Mouse (Mus musculus): Measurements from ENCODE around the gene Dck. TPM values are rescaled to one million over a fixed set of nuclear protein-coding genes. Genes with fewer than 3 reads are reported as not detected.

Gene Dck
- total and polyA plus RNA-seq, 3 experiments = 13.6 to 21.4 TPM; not detected in 1

DNA sequence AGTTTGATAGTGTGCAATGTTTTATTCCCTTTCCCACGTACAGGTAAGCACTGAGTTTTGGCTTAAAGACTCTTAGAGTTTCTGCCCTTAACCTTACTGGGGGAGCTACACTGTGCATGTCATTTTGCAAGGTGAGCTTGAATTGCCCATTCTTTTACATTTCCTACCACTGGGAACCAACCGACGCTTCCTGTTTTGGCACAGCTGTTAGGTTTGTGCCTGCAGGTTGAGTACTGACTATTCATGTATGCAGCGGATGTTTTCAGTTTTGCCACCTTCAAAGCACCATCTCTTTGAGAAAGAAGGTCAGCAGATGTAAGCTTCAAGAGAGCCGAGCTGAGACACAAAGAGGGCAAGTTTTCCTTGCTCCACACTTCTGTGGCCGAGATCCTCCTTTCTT is 1.3 kb downstream of the Dck start:
- 0 out of 2 replicates have a peak, but pooled peaks have one; percentile 27 for TF ChIP-seq ETS1 (IDR thresholded peaks at IDR 0.05; ENCODE audit: low read depth, low read length)
- TF ChIP-seq MYC (IDR thresholded peaks at IDR 0.05; ENCODE audit: low read depth, low read length) = no peak
- TF ChIP-seq CHD2 (IDR thresholded peaks at IDR 0.05; ENCODE audit: low read length) = no peak
- TF ChIP-seq POLR2A (IDR thresholded peaks at IDR 0.05; ENCODE audit: control insufficient read depth in 1 of 2, insufficient read depth in 1 of 2, low read depth in 1 of 2, low read length in 2 of 2, poor library complexity in 1 of 2) = no peak
- TF ChIP-seq NRF1 (IDR thresholded peaks at IDR 0.05; ENCODE audit: insufficient read depth, low read depth, low read length, poor library complexity, severe bottlenecking) = no peak
- TF ChIP-seq TAL1 (IDR thresholded peaks at IDR 0.05; ENCODE audit: low read length) = no peak
- TF ChIP-seq KAT2A (conservative IDR thresholded peaks at IDR 0.05; ENCODE audit: low read depth, low read length) = no peak
- TF ChIP-seq ZC3H11A (IDR thresholded peaks at IDR 0.05; ENCODE audit: low read depth, low read length) = no peak
- 0 out of 2 replicates have a peak, but pooled peaks have one; percentile 25 for TF ChIP-seq SIN3A (IDR thresholded peaks at IDR 0.05; ENCODE audit: low read length)
- no peaks in the 10 kb centered on the region for H3K9me3 ChIP-seq (replicated peaks; ENCODE audit: insufficient read depth, low read length)
- H3K27me3 ChIP-seq (ENCODE audit: control insufficient read depth in 1 of 2, insufficient read depth in 2 of 2, low read length in 2 of 2) = no peaks in the 10 kb centered on the region
- H3K9ac ChIP-seq (ENCODE audit: control insufficient read depth, low read depth, low read length, poor library complexity, severe bottlenecking) = peak overlapping the region; percentile 89
- peak overlapping the region; percentile 81 to 84 for H3K4me3 ChIP-seq (ENCODE audit: control insufficient read depth in 1 of 2, insufficient read depth in 1 of 2, low read depth in 2 of 2, low read length in 2 of 2)
- peaks cover 0 to 32% of the 10 kb centered on the region in 2 experiments; a peak in 3 of 4 replicates for H3K36me3 ChIP-seq (ENCODE audit: control insufficient read depth in 1 of 2, insufficient read depth in 2 of 2, low read length in 2 of 2)
- peak overlapping the region; percentile 86 for H3K27ac ChIP-seq (ENCODE audit: control insufficient read depth, low read depth, low read length)
- peak; percentile 67 for DNase-seq (ENCODE audit: low read depth, low spot score)
- H3K4me1 ChIP-seq (ENCODE audit: control insufficient read depth in 1 of 2, insufficient read depth in 2 of 2, low read length in 2 of 2) = peaks cover 9 to 20% of the 10 kb centered on the region in 2 experiments
- H3K79me2 ChIP-seq (ENCODE audit: control insufficient read depth, insufficient read depth, low read length, poor library complexity) = peaks cover 24% of the 10 kb centered on the region

- H3K36me3 ChIP-seq (ENCODE audit: control insufficient read depth in 1 of 2, insufficient read depth in 2 of 2, low read length in 2 of 2) = peaks cover 0 to 32% of the 10 kb centered on the region in 2 experiments
- H3K4me3 ChIP-seq (ENCODE audit: control insufficient read depth in 1 of 2, insufficient read depth in 1 of 2, low read depth in 2 of 2, low read length in 2 of 2) = peak overlapping the region; percentile 9 to 33; a peak in 3 of 4 replicates
- no peaks in the 10 kb centered on the region for H3K27me3 ChIP-seq (ENCODE audit: control insufficient read depth in 1 of 2, insufficient read depth in 2 of 2, low read length in 2 of 2)
- peak; percentile 78 for DNase-seq (ENCODE audit: low read depth, low spot score)
- H3K4me1 ChIP-seq (ENCODE audit: control insufficient read depth in 1 of 2, insufficient read depth in 2 of 2, low read length in 2 of 2) = peaks cover 9 to 20% of the 10 kb centered on the region in 2 experiments
- peak overlapping the region; percentile 86 for H3K27ac ChIP-seq (ENCODE audit: control insufficient read depth, low read depth, low read length)
- H3K9ac ChIP-seq (ENCODE audit: control insufficient read depth, low read depth, low read length, poor library complexity, severe bottlenecking) = peak overlapping the region; percentile 89; the same call in 1 of the 2 replicates
- H3K9me3 ChIP-seq (replicated peaks; ENCODE audit: insufficient read depth, low read length) = no peaks in the 10 kb centered on the region
- H3K79me2 ChIP-seq (ENCODE audit: control insufficient read depth, insufficient read depth, low read length, poor library complexity) = peaks cover 24% of the 10 kb centered on the region
- peak; percentile 82 for TF ChIP-seq MXI1 (IDR thresholded peaks at IDR 0.05; ENCODE audit: low read depth, low read length)
- TF ChIP-seq RAD21 (IDR thresholded peaks at IDR 0.05; ENCODE audit: low read depth, low read length) = no peak
- TF ChIP-seq CTCF (IDR thresholded peaks at IDR 0.05 in 2 of 3, conservative IDR thresholded peaks at IDR 0.05 in 1 of 3; ENCODE audit: control insufficient read depth in 1 of 3, insufficient read depth in 1 of 3, low read depth in 2 of 3, low read length in 3 of 3, poor library complexity in 1 of 3, severe bottlenecking in 1 of 3) = no peak
- no peak for TF ChIP-seq ZMIZ1 (IDR thresholded peaks at IDR 0.05; ENCODE audit: low read depth, low read length)
- peak; percentile 59; the same call in 1 of the 2 replicates for TF ChIP-seq TCF12 (IDR thresholded peaks at IDR 0.05; ENCODE audit: low read depth, low read length)
- 0 out of 2 replicates have a peak, but pooled peaks have one; percentile 6 for TF ChIP-seq SMC3 (IDR thresholded peaks at IDR 0.05; ENCODE audit: low read depth, low read length)
- peak; percentile 97 for TF ChIP-seq ZNF384 (IDR thresholded peaks at IDR 0.05; ENCODE audit: low read depth, low read length)
- no peak for TF ChIP-seq TBP (IDR thresholded peaks at IDR 0.05; ENCODE audit: low read depth, low read length)
- peak; percentile 34; the same call in 1 of the 2 replicates for TF ChIP-seq HCFC1 (IDR thresholded peaks at IDR 0.05; ENCODE audit: low read depth, low read length)
- no peak for TF ChIP-seq USF2 (IDR thresholded peaks at IDR 0.05; ENCODE audit: borderline replicate concordance in 1 of 2, insufficient read depth in 1 of 2, low read depth in 1 of 2, low read length in 2 of 2)
- TF ChIP-seq TAL1 (IDR thresholded peaks at IDR 0.05; ENCODE audit: low read length) = 0 out of 2 replicates have a peak, but pooled peaks have one; percentile 30
- peak; percentile 88 for TF ChIP-seq GATA1 (IDR thresholded peaks at IDR 0.05; ENCODE audit: low read depth, low read length)
- TF ChIP-seq MEF2A (IDR thresholded peaks at IDR 0.05; ENCODE audit: extremely low read depth, insufficient replicate concordance, low read depth, low read length, poor library complexity, severe bottlenecking) = no peak
- TF ChIP-seq RCOR1 (IDR thresholded peaks at IDR 0.05; ENCODE audit: low read depth, low read length) = peak; percentile 45; the same call in 1 of the 2 replicates
- no peak; the same call in 1 of the 2 replicates for TF ChIP-seq MYC (IDR thresholded peaks at IDR 0.05; ENCODE audit: low read depth, low read length)
- no peak for TF ChIP-seq JUND (IDR thresholded peaks at IDR 0.05; ENCODE audit: low read depth, low read length)
- TF ChIP-seq BHLHE40 (IDR thresholded peaks at IDR 0.05; ENCODE audit: borderline replicate concordance, low read depth, low read length) = no peak
- TF ChIP-seq MAX (IDR thresholded peaks at IDR 0.05; ENCODE audit: low read length) = peak; percentile 54; the same call in 1 of the 2 replicates
- TF ChIP-seq POLR2A (IDR thresholded peaks at IDR 0.05; ENCODE audit: control insufficient read depth in 1 of 2, insufficient read depth in 1 of 2, low read depth in 1 of 2, low read length in 2 of 2, poor library complexity in 1 of 2) = no peak
- TF ChIP-seq ZC3H11A (IDR thresholded peaks at IDR 0.05; ENCODE audit: low read depth, low read length) = no peak
- TF ChIP-seq GABPA (IDR thresholded peaks at IDR 0.05; ENCODE audit: low read depth, low read length) = no peak
- TF ChIP-seq POLR2AphosphoS5 (IDR thresholded peaks at IDR 0.05; ENCODE audit: borderline replicate concordance, low read depth, low read length) = no peak
- TF ChIP-seq ELF1 (IDR thresholded peaks at IDR 0.05; ENCODE audit: low read depth, low read length) = no peak
- no peak for TF ChIP-seq USF1 (IDR thresholded peaks at IDR 0.05; ENCODE audit: low read depth, low read length)
- TF ChIP-seq KAT2A (conservative IDR thresholded peaks at IDR 0.05; ENCODE audit: low read depth, low read length) = no peak
These were observed 2.1 kb downstream of the Dck start for GRCm38 (mm10) chr5:88766863-88767262.

Data from MEL (cell line).